Mouse (Mus musculus) limb, embryonic 11.5 days (tissue): ENCODE results near the gene Asic3. TPM values are rescaled to one million over a fixed set of nuclear protein-coding genes. Genes with fewer than 3 reads are reported as not detected.

ENCODE experiments used
- ATAC-seq: fragments of 200-750 bp; cut with Nextera tagmentation; 2 replicates; pipeline ENCODE4 v1.8.0; 2017; ENCODE audit warnings: low read depth; ENCODE audit not compliant: insufficient number of reproducible peaks, low FRiP score, low TSS enrichment
- DNase-seq: peaks from one replicate; pipeline ENCODE4 v3.0.0-alpha.2; 2015; ENCODE audit warnings: low spot score
- H3K27ac ChIP-seq: fragments of 300-500 bp; sonication (generic); replicated peaks from 2 replicates; pipeline ENCODE4 v1.5.1; 2014; ENCODE audit warnings: low read depth, mild to moderate bottlenecking, low read length
- H3K27me3 ChIP-seq: fragments of 300-500 bp; sonication (generic); 2 replicates; pipeline ENCODE4 v1.6.1; 2014; ENCODE audit warnings: mild to moderate bottlenecking, low read length, mixed read lengths; ENCODE audit not compliant: control insufficient read depth, insufficient read depth
- H3K36me3 ChIP-seq: fragments of 300-500 bp; sonication (generic); 2 replicates; pipeline ENCODE4 v1.6.1; 2014; ENCODE audit warnings: mild to moderate bottlenecking, low read length, moderate library complexity, mixed read lengths; ENCODE audit not compliant: control insufficient read depth, insufficient read depth
- H3K4me1 ChIP-seq: fragments of 300-500 bp; sonication (generic); 2 replicates; pipeline ENCODE4 v1.6.1; 2014; ENCODE audit warnings: low read length, mixed read lengths; ENCODE audit not compliant: control insufficient read depth, insufficient read depth
- H3K4me2 ChIP-seq: fragments of 300-500 bp; sonication (generic); 2 replicates; pipeline ENCODE4 v1.6.1; 2014; ENCODE audit warnings: low read depth, mild to moderate bottlenecking, moderate library complexity; ENCODE audit not compliant: severe bottlenecking
- H3K4me3 ChIP-seq: fragments of 300-500 bp; sonication (generic); 2 replicates; pipeline ENCODE4 v1.5.1; 2014; ENCODE audit warnings: low read depth, low read length
- H3K9ac ChIP-seq: fragments of 300-500 bp; sonication (generic); 2 replicates; pipeline ENCODE4 v1.6.1; 2014; ENCODE audit warnings: mild to moderate bottlenecking, low read length
- H3K9me3 ChIP-seq: fragments of 300-500 bp; sonication (generic); 2 replicates; pipeline ENCODE4 v1.6.1; 2016; ENCODE audit warnings: low read length; ENCODE audit not compliant: control insufficient read depth
- WGBS: fragments of 180-500 bp; shearing (Covaris S2); extraction: QIAGEN DNeasy Blood & Tissue Kit; methylation state at CpG from one replicate; pipeline ENCODE4 v1.1.7; 2014; 5-methylcytosine and 5-hydroxymethylcytosine counted together
- polyA plus RNA-seq: library from polyadenylated mRNA; unstranded; fragments of >200 nt; fragmentation: Nextera tagmentation; extraction: Ambion mirVana; gene quantifications from 2 replicates; pipeline ENCODE4 v1.2.1, GENCODE M21; 2014

The Asic3 gene
- polyA plus RNA-seq, 1 experiment from 2014 or later, result 0.40 TPM

GRCm38 (mm10) chr5:24374216-24374615 lies 39.0 kb upstream of the Asic3 start:
- Histone ChIP-seq H3K36me3 (no peaks in the 10 kb centered on the region), H3K4me1 (no peaks in the 10 kb centered on the region), H3K4me2 (no peak overlapping the region), H3K4me3 (no peak overlapping the region), H3K9me3 (no peaks in the 10 kb centered on the region), H3K27me3 (no peaks in the 10 kb centered on the region), H3K9ac (no peak overlapping the region), H3K27ac (no peak overlapping the region)
- WGBS, result 84% methylated on average over 6 of the region's 6 CpGs
- no peak for ATAC-seq
- DNase-seq, result no peak

DNA sequence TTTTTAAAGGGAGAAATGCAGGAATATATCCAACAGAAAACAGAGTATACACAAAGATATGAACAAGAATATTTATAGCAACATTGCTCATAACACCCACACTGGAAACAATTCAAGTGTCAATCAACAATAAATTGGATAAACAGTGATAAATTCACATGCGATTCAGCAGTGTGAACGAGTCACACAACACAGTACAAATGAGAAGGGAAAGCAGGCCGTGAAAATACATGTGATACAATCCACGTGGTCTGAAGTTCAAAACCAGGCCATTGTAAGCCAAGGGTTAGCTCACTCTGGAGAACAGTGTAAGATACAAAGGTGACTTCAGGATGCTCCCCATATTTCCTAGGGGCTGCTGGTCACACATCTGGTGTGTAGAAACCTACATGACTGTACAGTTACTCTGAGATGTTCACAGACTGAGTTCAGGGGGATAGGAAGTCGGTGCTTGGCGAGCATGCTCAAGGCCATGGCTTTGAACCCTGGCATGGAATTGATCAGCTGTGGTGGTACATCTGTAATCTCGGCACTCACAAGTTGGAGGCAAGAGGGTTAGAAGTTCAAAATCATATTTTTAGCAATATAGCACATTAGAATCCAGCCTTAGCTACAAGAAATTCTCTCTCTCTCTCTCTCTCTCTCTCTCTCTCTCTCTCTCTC lies 38.4 kb upstream of the Asic3 start:
- Histone ChIP-seq H3K27ac (no peak overlapping the region), H3K36me3 (no peaks in the 10 kb centered on the region), H3K9ac (no peak overlapping the region), H3K9me3 (no peaks in the 10 kb centered on the region), H3K4me1 (no peaks in the 10 kb centered on the region), H3K4me2 (no peak overlapping the region), H3K27me3 (no peaks in the 10 kb centered on the region), H3K4me3 (no peak overlapping the region)
- 83% methylated on average over 7 of the region's 7 CpGs for WGBS
- no peak for DNase-seq
- ATAC-seq, result no peak

DNA sequence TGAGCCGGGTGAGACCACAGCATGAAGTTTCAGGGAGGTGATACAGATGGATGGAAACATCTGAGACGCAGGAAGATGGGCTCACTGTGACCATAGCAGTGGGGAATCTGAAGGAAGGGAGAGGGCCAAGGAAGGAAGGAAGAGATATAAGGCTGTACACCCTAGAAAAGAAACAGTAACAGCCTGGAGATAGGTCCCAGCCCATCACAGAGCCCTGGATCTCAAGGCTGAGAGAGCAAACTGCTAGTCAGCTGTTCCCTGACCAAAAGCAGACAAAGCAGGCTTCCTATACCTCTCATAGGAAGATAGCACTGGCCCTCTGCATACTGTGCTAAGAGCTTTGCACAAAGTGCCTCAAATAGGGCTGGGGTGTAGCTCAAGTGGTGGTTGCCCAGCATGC lies 34.5 kb upstream of the Asic3 start:
- Histone ChIP-seq H3K9me3 (no peaks in the 10 kb centered on the region), H3K4me3 (no peak overlapping the region), H3K4me1 (no peaks in the 10 kb centered on the region), H3K36me3 (no peaks in the 10 kb centered on the region), H3K9ac (no peak overlapping the region), H3K27ac (no peak overlapping the region), H3K27me3 (no peaks in the 10 kb centered on the region), H3K4me2 (no peak overlapping the region)
- ATAC-seq, result no peak
- 88% methylated on average over 2 of the region's 2 CpGs for WGBS
- no peak for DNase-seq

DNA sequence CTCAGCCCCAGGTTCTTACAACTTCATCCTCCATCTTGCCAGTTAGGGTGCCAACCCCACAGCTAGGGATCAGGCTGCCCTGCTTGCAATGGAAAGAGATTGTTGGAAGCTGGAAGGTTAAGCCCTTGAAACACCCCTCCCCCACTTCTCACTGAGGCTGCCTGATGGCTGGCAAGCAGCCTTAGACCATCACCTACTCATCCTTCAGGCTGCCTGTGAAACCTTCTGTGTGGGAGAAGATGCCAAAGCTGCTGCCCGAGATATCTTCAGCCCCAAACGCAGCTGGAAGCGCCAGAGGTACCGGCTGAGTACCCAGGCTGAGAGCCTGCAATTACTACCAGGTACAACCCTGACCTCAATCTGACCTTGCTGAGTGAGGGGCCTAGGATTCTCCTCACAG lies 33.7 kb upstream of the Asic3 start:
- Histone ChIP-seq H3K27ac (no peak overlapping the region), H3K4me2 (no peak overlapping the region), H3K27me3 (no peaks in the 10 kb centered on the region), H3K4me1 (no peaks in the 10 kb centered on the region), H3K36me3 (no peaks in the 10 kb centered on the region), H3K4me3 (no peak overlapping the region), H3K9ac (no peak overlapping the region), H3K9me3 (no peaks in the 10 kb centered on the region)
- ATAC-seq (no peak), DNase-seq (no peak)
- WGBS, result 73% methylated on average over 4 of the region's 4 CpGs

DNA sequence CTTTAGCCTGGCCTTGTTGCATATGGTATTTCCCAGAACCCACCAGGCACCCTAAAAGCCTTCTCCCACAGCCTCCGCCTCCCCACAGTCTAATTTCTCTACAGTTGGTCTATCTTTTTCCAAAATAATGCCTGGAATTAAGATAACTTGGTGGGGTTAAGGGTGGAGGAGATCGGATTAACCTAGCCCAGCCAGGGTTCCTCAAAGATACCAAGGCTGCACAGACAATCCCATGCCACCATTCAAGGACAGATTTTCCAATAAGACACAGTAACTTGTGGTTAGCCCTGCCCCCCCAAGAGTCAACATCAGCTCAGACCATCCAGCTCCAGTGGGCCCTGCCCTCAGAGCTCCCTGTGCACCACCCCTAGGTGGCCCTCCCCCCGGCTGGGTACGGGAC lies 32.7 kb upstream of the Asic3 start:
- no peaks in the 10 kb centered on the region for H3K27me3 ChIP-seq
- H3K4me2 ChIP-seq, result no peak overlapping the region
- ATAC-seq (no peak), DNase-seq (no peak)
- H3K4me3 ChIP-seq, result no peak overlapping the region
- no peaks in the 10 kb centered on the region for H3K36me3 ChIP-seq
- H3K4me1 ChIP-seq, result no peaks in the 10 kb centered on the region
- H3K9ac ChIP-seq, result no peak overlapping the region
- no peak overlapping the region for H3K27ac ChIP-seq
- WGBS, result 88% methylated on average over 4 of the region's 4 CpGs
- H3K9me3 ChIP-seq, result no peaks in the 10 kb centered on the region

- no peak overlapping the region for H3K27ac ChIP-seq
- ATAC-seq, result no peak
- WGBS, result 79% methylated on average over 6 of the region's 6 CpGs
- no peaks in the 10 kb centered on the region for H3K36me3 ChIP-seq
- H3K27me3 ChIP-seq, result no peaks in the 10 kb centered on the region
- H3K4me3 ChIP-seq, result no peak overlapping the region
- no peak for DNase-seq
- H3K4me1 ChIP-seq, result no peaks in the 10 kb centered on the region
- H3K4me2 ChIP-seq, result no peak overlapping the region
- no peaks in the 10 kb centered on the region for H3K9me3 ChIP-seq
- no peak overlapping the region for H3K9ac ChIP-seq
Observed at GRCm38 (mm10) chr5:24381486-24381885, 31.7 kb upstream of the Asic3 start.

- Histone ChIP-seq H3K9ac (no peak overlapping the region), H3K9me3 (no peaks in the 10 kb centered on the region), H3K4me3 (no peak overlapping the region), H3K36me3 (no peaks in the 10 kb centered on the region), H3K4me2 (no peak overlapping the region), H3K4me1 (no peaks in the 10 kb centered on the region), H3K27me3 (no peaks in the 10 kb centered on the region), H3K27ac (no peak overlapping the region)
- no peak for ATAC-seq
- no peak for DNase-seq
- 71% methylated on average over 2 of the region's 2 CpGs for WGBS
Observed at GRCm38 (mm10) chr5:24381988-24382387, 31.2 kb upstream of the Asic3 start.

GRCm38 (mm10) chr5:24383026-24383859 lies 29.9 kb upstream of the Asic3 start:
- Histone ChIP-seq H3K36me3 (no peaks in the 10 kb centered on the region), H3K4me3 (peak overlapping the region; percentile 33), H3K9ac (peak overlapping the region; percentile 28; the same call in 1 of the 2 replicates), H3K4me1 (peaks cover 4% of the 10 kb centered on the region; the same call in 1 of the 2 replicates), H3K27me3 (0 out of 2 replicates have a peak, but pooled peaks cover 3% of the 10 kb centered on the region), H3K9me3 (no peaks in the 10 kb centered on the region), H3K27ac (no peak overlapping the region), H3K4me2 (peak overlapping the region; percentile 66)
- ATAC-seq (peak; percentile 64), DNase-seq (peak; percentile 97)
- WGBS, result 1% methylated on average over 34 of the region's 34 CpGs
